Mouse (Mus musculus) layer of hippocampus, adult 8-10 months (tissue): ENCODE data around the gene Nova1. TPM values are rescaled to one million over a fixed set of nuclear protein-coding genes. Genes with fewer than 3 reads are reported as not detected.

Source experiments
- DNase-seq, 2 experiments: peaks; one replicate each; pipeline ENCODE4 v3.0.0; 2022; ENCODE audit warnings: low spot score in 2 of 2
- total RNA-seq, 4 experiments: library from RNA; stranded (reverse); gene quantifications; 2 replicates each; pipeline ENCODE4 v1.2.4; 2022

Gene Nova1
- total RNA-seq, 4 experiments from 2014 or later, result 25.3 to 34.5 (median 31.7) TPM

- DNase-seq, result no peak
Observed at GRCm38 (mm10) chr12:46676341-46676740, 142.4 kb downstream of the Nova1 start.

- no peak for DNase-seq
Observed at GRCm38 (mm10) chr12:46666706-46667105, 152.0 kb downstream of the Nova1 start.

GRCm38 (mm10) chr12:46646139-46646611, 172.6 kb downstream of the Nova1 start:
- peak; percentile 17 to 34 for DNase-seq

- DNase-seq, result no peak
Observed at GRCm38 (mm10) chr12:46645365-46645962, 173.3 kb downstream of the Nova1 start.
